Mouse (Mus musculus): ENCODE results near the gene Hoga1. TPM values are rescaled to one million over a fixed set of nuclear protein-coding genes. Genes with fewer than 3 reads are reported as not detected.

The Hoga1 gene
- total RNA-seq, 2 experiments from 2014 or later: 4.1 to 4.2 TPM

DNA sequence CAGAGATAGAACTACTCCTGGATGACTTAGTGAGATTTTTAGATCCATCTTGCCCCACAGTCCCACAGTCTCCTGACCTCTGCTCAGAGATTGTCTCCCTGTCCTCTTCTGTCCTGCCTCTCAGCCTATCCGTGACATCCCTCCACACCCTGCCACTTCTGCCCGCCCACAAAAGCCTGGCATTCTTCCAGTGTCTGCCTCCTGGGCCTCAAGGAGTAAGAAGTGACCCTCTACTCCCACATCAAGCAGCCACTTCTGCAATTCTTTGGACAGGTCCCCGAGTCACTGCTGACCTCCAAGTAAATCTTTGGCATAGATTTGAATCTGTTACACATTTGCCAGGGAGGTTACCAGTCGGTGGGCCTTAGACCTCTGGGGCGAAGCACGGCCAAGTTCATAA, 8.8 kb downstream of the Hoga1 start:
- H3K27ac ChIP-seq: no peak overlapping the region
- intact Hi-C loops (cut with DNase I): no loop called here
- H3K4me3 ChIP-seq: no peak overlapping the region
- DNase-seq (ENCODE audit: extremely low spot score in 1 of 2, low spot score in 2 of 2): no peak
- TF ChIP-seq CTCF (IDR thresholded peaks at IDR 0.05): no peak

DNA sequence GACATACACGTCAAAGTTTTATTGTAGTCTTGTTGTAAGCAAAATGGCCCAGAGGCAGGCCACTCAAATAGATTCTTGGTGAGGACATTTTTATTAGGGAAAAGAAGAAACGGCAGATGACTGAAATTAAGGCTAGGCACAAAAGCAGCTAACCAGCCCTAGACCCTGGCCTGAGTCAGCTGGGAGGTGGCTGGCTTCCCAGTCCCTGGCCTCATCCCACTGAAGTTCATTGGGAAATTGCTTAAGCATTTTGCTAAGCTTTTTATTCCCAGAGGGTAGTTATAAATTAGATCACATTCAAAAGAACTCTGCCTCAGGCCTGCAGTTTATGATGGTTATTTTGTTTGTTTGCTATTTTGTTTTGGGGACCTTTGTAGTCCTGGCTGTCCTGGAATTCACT, 10.5 kb downstream of the Hoga1 start:
- no peak overlapping the region for H3K27ac ChIP-seq
- intact Hi-C loops (cut with DNase I): no loop called here
- no peak for TF ChIP-seq CTCF (IDR thresholded peaks at IDR 0.05)

DNA sequence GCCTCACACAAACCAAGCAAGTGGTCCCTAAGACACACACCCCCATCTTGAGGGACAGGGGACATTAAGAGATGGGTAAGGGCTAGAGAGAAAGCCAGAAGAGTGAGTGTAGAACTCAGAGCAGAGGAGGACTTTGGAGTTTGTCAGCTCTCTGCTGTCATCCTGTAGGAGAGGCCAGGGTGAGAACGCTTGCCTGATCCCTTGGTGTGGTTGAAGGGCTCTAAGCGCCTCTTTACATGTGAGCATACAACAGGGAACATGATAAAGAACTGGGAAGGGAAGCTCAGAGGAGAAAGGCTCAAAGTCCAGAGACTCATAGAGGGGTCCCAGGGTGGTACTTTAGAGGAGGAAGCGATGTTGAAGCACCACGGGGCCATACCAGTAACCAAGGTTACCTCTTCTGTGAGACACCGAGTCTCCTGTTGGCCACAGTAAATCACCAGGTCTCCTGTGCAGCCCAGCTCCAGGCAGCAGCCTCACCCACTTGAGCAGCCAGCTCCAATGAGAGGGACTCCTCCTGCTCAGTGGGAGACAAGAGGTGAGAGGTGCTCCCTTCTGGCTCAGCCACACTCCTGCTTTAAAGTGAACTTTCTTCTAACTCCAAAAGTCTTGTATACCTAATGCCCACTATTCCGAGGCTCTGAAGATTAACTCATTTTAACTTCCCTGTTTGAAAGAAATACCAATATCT, 11.5 kb downstream of the Hoga1 start:
- H3K27ac ChIP-seq: no peak overlapping the region
- TF ChIP-seq CTCF (IDR thresholded peaks at IDR 0.05): no peak
- H3K4me3 ChIP-seq: no peak overlapping the region
- intact Hi-C loops (cut with DNase I): no loop called here
- DNase-seq (ENCODE audit: extremely low spot score in 1 of 2, low spot score in 2 of 2): no peak

More for the DNA sequence above, 10.5 kb downstream of the Hoga1 start:
- no peak overlapping the region for H3K4me3 ChIP-seq
- DNase-seq (ENCODE audit: extremely low spot score in 1 of 2, low spot score in 2 of 2): no peak

DNA sequence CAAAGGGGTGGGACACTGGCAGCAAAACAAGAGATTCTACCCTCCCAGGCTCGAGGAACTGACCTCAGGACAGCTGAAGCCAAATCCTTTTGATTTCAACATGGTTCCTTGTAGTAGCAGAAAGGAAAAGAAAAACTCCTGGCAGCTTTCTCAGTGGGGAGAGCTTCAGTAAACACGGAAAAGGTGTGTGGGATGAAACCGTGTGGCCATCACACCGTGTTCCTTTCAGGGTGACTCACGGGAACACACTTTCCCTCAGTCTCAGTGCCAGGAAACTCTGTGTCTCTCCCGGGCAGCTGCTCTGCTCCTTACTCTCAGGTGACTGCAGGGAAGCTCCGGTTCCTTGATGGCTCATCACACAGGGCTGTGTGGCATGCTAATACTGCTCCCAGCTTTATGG, 13.0 kb downstream of the Hoga1 start:
- no peak overlapping the region for H3K27ac ChIP-seq
- intact Hi-C loops (cut with DNase I): no loop called here
- no peak for DNase-seq (ENCODE audit: extremely low spot score in 1 of 2, low spot score in 2 of 2)
- no peak overlapping the region for H3K4me3 ChIP-seq
- no peak for TF ChIP-seq CTCF (IDR thresholded peaks at IDR 0.05)

DNA sequence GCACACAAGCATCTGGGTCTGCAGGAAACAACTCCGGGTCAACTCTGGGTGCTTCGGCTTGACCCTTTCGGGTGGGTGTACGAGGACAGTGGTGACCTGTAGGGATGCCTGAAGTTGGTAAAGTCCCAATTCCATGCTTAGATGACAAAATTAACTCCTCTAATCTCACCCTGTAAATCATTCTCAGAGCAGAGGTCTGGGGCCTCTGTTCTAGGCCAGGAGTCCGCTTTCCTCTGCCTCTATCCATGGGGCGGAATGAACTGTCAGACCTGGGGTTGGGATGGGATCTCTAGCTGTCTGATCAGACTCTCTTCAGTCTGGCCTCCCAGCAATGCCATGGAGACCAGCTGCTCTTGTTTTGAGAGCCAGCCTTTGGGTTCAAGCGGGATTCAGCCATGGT, 16.0 kb downstream of the Hoga1 start:
- intact Hi-C loops (cut with DNase I): no loop called here

DNA sequence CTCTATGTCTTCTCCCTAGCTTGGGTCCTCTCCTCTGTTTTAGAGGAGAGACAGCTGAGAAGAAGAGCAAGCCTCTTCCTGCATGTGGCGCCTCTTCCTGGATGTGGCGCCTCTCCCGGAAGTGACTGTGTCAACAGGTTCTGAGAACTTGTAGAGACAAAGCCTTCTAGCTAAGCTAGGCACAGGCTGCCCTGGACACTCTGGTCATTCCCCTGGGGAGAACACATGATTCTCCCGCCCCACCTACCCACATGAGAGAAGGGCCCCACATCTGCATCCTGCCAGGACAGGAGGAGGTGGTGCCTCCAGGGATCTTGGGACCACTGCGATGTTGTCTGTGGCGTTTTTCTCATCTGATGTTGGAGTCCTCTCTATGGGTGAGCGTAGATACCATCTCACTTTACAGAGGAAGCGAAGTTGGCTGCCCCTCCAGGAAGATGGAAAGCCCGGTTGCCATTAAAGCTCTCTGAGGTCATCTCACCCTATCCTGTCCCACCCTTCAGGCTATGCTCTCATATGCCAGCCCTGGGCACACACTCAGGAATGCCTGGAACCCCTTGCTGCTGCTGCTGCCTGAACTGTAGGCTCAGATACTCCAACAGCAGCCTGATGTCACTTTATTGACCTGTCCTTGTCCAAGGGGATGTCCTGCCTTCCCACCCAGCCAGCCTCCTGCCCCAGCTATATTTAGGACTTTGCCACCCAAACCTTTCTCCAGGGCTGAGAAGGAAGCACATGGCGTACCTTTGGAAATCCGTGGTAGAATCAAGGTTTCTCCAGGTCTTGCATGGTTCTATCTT, 23.2 kb downstream of the Hoga1 start:
- no peak for TF ChIP-seq CTCF (IDR thresholded peaks at IDR 0.05)
- no peak for DNase-seq (ENCODE audit: extremely low spot score in 1 of 2, low spot score in 2 of 2)
- intact Hi-C loops (cut with DNase I): loop anchor here (1.0 kb wide), 1 partner anchor 33 kb away; the partner anchor contains the start of gene Ankrd2
- no peak overlapping the region for H3K4me3 ChIP-seq
- no peak overlapping the region for H3K27ac ChIP-seq

More for the DNA sequence above, 16.0 kb downstream of the Hoga1 start:
- Histone ChIP-seq H3K4me3 (no peak overlapping the region), H3K27ac (no peak overlapping the region)
- TF ChIP-seq CTCF (IDR thresholded peaks at IDR 0.05): no peak
- DNase-seq (ENCODE audit: extremely low spot score in 1 of 2, low spot score in 2 of 2): no peak

- Histone ChIP-seq H3K27ac (no peak overlapping the region), H3K4me3 (no peak overlapping the region)
- no peak for DNase-seq (ENCODE audit: extremely low spot score in 1 of 2, low spot score in 2 of 2)
- intact Hi-C loops (cut with DNase I): loop anchor here (1.0 kb wide), 1 partner anchor 34 kb away; the partner anchor contains the start of gene Ankrd2
- TF ChIP-seq CTCF (IDR thresholded peaks at IDR 0.05): peak; percentile 71
Measured at GRCm38 (mm10) chr19:42069241-42069525, 23.8 kb downstream of the Hoga1 start.

DNA sequence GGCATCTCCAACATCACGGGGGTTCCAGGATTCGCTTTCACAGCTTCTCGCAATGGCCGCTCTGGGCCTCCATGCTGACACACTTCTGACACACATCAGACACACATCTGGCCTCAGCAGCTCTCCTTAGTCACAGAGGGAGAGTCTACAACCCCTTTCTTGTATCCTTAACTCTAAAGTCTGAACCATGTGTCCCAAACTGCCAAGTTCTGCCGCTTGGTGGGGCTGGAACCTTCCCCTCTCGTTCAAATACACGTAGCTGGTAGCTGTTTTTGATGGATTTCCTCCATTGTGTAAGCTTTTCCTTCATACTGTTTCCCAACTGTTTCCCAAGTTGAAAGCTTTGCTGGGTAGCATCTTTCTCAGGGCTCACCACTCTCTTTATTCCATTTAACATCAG, 25.8 kb downstream of the Hoga1 start:
- intact Hi-C loops (cut with DNase I): no loop called here
- Histone ChIP-seq H3K27ac (no peak overlapping the region), H3K4me3 (no peak overlapping the region)
- TF ChIP-seq CTCF (IDR thresholded peaks at IDR 0.05): peak; percentile 33
- DNase-seq (ENCODE audit: extremely low spot score in 1 of 2, low spot score in 2 of 2): no peak

DNA sequence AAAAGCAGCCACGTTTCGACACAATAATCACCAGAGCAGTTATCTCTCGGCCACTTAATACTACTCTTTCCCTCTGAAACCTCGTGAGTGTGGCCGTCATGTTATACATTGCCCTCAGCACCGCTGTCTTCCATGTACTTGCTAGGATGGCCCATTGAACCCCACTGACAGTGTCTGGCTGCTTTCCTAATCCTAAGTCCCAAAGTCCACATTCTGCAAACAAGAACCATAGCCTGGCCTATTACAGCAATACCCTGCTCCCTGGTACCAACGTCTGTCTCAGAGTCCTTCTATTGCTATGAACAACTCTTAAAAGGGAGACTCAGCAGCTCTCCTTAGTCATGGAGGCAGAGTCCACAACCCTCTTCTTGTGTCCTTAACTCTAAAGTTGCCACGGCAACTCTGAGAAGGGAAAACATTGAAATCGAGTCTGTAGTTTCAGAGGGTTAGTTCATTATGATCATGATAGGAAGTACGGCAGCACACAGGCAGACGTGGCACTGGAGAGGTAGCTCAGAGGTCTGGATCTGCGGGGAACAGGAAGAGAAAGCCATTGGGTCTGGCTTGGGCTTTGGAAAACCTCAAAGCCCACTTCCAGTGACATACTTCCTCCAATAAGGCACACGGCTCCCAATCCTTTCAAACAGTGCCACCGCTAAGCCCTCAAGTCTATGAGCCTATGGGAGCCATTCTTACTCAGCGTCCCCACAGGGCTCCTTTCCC, 26.6 kb downstream of the Hoga1 start:
- no peak overlapping the region for H3K27ac ChIP-seq
- TF ChIP-seq CTCF (IDR thresholded peaks at IDR 0.05): no peak
- no peak for DNase-seq (ENCODE audit: extremely low spot score in 1 of 2, low spot score in 2 of 2)
- no peak overlapping the region for H3K4me3 ChIP-seq
- intact Hi-C loops (cut with DNase I): no loop called here

- no peak overlapping the region for H3K27ac ChIP-seq
- intact Hi-C loops (cut with DNase I): no loop called here
- H3K4me3 ChIP-seq: no peak overlapping the region
- no peak for TF ChIP-seq CTCF (IDR thresholded peaks at IDR 0.05)
- no peak for DNase-seq (ENCODE audit: extremely low spot score in 1 of 2, low spot score in 2 of 2)
Measured at GRCm38 (mm10) chr19:42072802-42073201, 27.4 kb downstream of the Hoga1 start.

- intact Hi-C loops (cut with DNase I): no loop called here
- DNase-seq (ENCODE audit: extremely low spot score in 1 of 2, low spot score in 2 of 2): no peak
- no peak overlapping the region for H3K27ac ChIP-seq
- TF ChIP-seq CTCF (IDR thresholded peaks at IDR 0.05): no peak
- no peak overlapping the region for H3K4me3 ChIP-seq
Measured at GRCm38 (mm10) chr19:42075051-42075450, 29.6 kb downstream of the Hoga1 start.

GRCm38 (mm10) chr19:42075992-42076391, 30.6 kb downstream of the Hoga1 start:
- Histone ChIP-seq H3K27ac (no peak overlapping the region), H3K4me3 (no peak overlapping the region)
- TF ChIP-seq CTCF (IDR thresholded peaks at IDR 0.05): no peak
- intact Hi-C loops (cut with DNase I): no loop called here
- no peak for DNase-seq (ENCODE audit: extremely low spot score in 1 of 2, low spot score in 2 of 2)

All from left cerebral cortex, adult 2 months (tissue).